Mouse (Mus musculus) heart, adult 18-20 months (tissue): Measurements from ENCODE around the gene Sit1. TPM values are rescaled to one million over a fixed set of nuclear protein-coding genes. Genes with fewer than 3 reads are reported as not detected.
"Not testable (repeated sequence)": the region's sequence is repeated elsewhere in the genome, so short reads cannot be mapped to it uniquely, and the experiment has no call there.

Source experiments
- DNase-seq, 2 experiments: peaks; one replicate each; pipeline ENCODE4 v3.0.0; 2021 to 2022; ENCODE audit warnings: mixed read lengths in 1 of 2
- total RNA-seq, 2 experiments: library from RNA; stranded (reverse); gene quantifications; 2 replicates each; pipeline ENCODE4 v1.2.3; 2021

The Sit1 gene
- total RNA-seq, 2 experiments from 2014 or later: 1.1 TPM; not detected in 1

- DNase-seq: peak; percentile 85 to 88
These were observed 16.1 kb upstream of the Sit1 start, which contains the start of gene Arhgef39 for GRCm38 (mm10) chr4:43499407-43500333. Gene Arhgef39, minus strand, starts transcription at chr4:43499695.

DNA sequence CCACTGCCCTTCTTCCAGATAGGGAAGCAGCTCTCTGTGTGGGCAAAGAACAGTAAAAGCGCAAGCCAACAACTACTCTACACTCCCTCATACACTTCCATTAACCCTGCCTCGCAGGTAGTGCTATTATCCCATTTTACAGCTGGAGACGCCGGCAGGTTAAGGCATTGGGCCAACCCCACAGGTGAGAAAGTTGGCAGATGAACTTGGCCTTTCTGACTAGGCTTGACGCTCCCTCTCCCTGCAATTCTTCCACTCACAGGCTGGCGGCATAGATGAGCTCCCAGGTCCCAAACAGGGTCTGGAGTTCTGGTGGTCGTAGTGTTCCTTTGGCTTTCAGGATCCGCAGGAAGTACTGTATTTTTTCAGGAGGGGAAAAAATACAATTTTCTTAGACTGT lies 15.4 kb upstream of the Sit1 start:
- DNase-seq: no peak

DNA sequence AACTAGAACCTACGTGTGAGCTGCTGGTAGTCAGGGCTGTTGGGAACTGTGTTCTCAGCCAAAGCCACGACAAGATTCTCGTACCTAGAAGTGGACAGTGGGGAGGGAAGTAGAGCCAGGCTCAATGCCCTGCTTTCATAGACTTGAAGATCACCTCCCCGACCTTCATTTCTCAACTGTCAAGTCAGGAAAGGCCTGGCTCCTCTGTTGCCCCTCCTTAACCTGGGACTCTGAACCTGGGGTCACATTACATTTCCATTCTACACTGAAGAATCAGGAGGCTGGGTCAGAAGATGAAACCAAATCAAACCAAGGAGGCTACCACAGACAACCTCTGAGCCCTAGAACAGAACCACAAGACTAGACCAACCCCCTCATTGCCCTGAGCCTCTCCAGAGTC lies 14.4 kb upstream of the Sit1 start:
- no peak for DNase-seq

DNA sequence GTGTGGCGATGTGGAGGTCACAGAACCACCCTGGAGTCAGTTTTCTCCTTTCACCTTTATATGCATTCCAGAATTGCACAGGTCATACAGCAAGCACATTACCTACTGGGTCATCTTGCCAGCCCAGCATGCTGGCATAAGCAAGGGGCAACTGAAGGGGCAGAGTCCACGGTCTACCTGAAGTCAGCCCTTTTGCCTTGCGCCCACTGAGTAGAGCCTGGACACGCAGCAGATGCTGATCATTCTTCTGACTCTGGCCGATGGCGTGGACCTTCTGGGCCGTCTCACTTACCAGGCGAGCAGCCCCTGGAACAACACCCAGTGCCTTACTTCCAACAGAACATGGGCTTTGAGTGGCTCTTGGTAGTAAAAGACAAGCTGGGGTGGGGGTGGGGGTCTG lies 13.9 kb upstream of the Sit1 start:
- no peak for DNase-seq

DNA sequence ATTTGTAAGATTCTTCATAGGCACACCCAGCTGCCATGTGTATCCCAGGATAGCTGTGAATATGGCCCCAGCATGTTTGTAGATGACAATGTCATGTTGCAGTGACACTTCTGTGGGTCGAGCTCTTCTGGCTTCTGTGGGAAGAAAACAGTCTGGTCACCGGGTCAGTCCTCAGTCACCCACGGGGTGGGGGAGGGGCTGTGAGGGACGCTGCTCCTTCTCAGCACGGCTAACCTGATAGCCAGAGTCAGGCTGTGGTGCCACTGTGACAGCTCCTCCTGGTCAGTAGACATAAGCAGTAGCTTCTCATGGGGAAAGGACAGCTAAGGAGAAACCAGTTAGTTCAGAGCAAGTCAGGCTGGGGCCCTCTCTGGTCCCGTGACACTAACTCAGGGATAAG lies 13.1 kb upstream of the Sit1 start:
- no peak for DNase-seq

- DNase-seq: peak in 1 of 2 experiments; percentile 40
These were observed 10.3 kb upstream of the Sit1 start for GRCm38 (mm10) chr4:43493846-43494240.

DNA sequence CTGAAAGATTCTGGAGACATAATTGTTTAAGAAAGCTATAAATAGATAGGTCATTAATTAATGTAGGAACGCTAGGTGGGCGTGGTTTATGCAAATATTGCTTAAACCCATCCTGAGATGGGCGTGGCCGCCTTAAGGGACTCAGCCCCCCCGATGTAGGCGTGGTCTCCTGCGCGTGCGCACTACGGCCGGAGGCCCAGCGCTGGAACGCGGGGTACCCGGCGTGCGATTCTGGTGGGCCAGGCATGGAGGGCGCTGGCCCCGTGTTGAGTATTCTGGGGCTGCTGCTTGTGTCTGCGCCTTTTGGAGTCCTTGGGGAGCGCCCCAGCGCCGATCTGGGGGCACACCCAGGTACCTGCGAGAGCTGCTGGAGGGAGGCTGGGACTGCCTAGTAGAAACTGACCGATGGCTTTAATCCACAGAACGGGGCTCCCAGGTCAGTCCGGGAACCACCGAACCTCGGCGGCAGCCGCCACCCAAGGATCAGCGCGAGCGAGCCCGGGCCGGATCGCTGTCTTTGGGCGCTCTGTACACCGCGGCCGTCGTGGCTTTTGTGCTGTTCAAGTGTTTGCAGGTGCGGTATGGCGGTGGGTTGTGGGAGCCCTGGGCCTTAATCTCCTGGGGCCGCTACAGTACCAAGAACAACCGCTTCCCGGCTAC lies 9.8 kb upstream of the Sit1 start:
- DNase-seq: peak; percentile 97 to 98

GRCm38 (mm10) chr4:43492821-43493185 lies 9.3 kb upstream of the Sit1 start, which contains the start of gene Ccdc107:
Gene Ccdc107, plus strand, starts transcription at chr4:43492900.
- DNase-seq: peak; percentile 89 to 97

DNA sequence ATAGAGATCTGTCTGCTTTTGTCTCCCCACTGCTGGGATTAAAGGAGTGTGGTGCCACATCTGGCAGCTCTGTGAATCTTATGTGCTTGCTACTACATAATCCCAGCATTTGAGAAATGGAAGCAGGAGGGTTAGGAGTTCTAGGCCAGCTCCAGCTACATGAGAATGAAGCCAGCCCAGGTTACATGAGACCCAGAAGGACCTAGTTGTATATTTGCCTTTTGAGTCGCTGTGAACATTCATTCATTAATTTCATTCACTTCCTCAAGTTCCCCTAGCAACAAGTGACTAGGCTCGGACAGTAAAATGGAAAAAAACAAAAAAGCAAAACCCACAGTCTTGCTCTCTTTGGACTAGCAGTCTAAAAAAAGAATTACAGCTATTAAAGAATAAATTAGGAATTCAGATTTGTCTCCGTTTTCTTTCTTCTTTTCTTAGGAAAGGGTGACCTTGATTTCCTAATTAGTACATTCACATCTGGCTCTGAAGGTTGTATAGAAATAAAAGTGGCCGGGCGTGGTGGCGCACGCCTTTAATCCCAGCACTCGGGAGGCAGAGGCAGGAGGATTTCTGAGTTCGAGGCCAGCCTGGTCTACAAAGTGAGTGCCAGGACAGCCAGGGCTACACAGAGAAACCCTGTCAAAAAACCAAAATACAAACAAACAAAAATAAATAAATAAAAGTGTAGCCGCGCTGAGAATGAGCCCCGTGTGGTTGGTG lies 8.7 kb upstream of the Sit1 start:
- DNase-seq: no peak

- DNase-seq: peak; percentile 60 to 63
These were observed 7.3 kb upstream of the Sit1 start for GRCm38 (mm10) chr4:43490801-43491200.

DNA sequence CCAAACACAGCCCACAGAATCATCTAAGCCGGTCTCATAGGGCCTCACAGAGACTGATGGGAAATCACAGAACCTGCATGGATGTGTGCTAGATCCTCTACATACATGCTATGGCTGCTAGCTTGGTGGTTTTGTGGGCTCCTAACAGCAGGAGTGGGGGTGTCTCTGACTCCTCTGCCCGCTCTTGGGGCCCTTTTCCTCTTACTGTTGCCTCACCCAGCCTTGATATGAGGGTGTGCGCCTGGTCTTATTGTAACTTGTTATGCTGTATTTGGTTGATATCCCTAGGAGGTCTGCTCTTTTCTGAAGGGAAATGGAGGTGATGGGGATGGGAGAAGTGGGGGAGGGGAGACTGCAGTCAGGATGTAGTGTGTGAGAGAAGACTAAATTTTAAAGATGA lies 6.1 kb upstream of the Sit1 start:
- no peak for DNase-seq

GRCm38 (mm10) chr4:43485666-43486065 lies 2.1 kb upstream of the Sit1 start:
- DNase-seq: not testable (repeated sequence)

DNA sequence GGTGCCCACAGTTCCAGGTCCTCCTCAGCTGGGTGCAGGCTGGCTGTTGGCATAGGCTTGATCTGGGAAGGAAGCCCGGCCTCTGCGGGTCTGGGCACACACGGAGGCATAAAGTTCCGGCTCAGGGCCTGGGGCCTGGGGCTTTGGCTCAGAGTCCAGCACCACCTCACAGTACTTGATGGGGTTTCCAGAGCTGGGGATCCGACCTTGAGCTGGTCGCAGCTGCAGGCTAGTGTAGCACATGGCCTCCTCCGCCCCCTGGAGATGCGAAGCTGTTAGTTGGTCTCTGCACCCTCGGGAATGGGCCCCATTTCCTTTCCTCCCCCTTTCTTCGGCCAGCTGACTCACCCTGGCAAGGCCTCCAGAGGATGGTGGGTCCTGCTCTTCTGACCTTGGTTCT lies 943 bp downstream of the Sit1 start:
- no peak for DNase-seq

DNA sequence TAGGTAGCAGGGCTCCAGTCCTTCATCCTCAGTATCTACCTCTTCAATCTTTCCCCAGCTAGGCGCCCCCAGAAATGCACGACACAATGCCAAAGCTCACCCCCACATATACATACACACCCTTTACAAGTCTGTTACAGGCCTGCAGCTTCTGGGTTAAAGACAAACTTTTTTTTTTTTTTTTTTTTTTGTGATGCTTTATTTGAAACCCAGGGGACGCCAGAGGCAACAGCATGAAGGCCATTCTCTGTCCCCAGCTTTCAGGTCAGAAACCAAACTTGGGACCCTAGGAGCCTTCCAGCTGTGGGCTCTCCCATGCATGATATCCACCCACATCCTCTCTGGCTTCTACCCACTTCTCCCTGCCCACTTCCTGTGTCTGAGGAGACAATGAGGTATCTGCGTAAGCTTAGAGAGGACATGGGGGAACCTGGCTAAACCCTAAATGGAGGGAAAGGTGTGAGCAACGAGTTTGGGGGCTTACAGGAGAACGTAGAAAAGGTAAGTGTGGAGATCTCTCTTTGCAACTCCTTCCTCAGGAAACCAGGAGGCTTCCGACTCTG lies 1.6 kb downstream of the Sit1 start:
- DNase-seq: no peak

DNA sequence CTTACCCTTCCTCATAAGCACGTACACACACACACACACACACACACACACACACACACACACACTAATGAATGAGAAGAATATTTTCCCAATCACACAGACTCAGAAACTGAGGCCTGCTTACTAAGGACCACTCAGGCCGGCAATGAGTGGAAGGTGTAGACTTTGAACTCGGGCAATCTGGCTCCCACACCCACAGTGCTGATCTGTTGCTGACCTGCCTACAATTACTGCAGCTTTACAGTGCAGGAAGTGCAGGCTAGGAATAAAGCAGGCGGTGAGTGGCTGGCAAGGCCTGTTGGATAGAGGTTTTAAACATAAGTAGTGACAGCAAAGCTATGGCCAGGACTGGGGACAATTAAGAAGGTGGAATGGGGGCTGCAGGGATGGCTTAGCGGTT lies 2.5 kb downstream of the Sit1 start:
- DNase-seq: no peak

GRCm38 (mm10) chr4:43478906-43479832 lies 4.4 kb downstream of the Sit1 start:
- peak; percentile 69 to 88 for DNase-seq

- no peak for DNase-seq
These were observed 5.0 kb downstream of the Sit1 start for GRCm38 (mm10) chr4:43478534-43478858.

DNA sequence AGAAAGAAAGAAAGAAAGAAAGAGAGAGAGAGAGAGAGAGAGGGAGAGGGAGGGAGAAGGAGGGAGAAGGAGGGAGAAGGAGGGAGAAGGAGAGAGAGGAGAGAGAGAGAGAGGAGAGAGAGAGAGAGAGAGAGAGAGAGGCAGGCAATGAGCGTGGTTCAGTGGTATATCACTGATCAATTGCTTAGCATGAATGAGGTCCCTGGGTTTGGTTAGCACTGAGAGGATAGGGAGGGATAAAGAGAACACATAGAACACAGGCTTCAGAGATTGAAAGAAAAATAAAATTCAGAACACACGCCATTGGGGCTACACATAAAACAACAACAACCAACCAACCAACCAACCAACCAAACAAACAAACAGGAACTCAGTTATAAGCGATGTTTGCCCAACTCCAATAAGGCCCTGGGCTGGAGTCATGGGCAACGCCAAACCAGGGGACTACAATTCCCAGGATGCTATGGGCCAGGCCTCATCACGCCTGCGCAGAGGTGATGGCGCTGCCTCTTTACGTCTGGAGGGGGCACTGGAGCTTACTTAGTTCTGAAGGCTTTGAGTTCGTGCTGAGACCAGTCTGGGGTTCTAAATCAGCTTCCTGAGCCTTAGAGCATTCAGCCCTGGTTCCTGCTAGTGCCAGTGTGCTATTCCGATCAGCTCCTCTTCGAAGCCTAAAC lies 5.5 kb downstream of the Sit1 start:
- DNase-seq: peak; percentile 93 to 94

GRCm38 (mm10) chr4:43476604-43477003 lies 6.9 kb downstream of the Sit1 start:
- DNase-seq: no peak

- no peak for DNase-seq
These were observed 9.9 kb downstream of the Sit1 start for GRCm38 (mm10) chr4:43473636-43474035.

DNA sequence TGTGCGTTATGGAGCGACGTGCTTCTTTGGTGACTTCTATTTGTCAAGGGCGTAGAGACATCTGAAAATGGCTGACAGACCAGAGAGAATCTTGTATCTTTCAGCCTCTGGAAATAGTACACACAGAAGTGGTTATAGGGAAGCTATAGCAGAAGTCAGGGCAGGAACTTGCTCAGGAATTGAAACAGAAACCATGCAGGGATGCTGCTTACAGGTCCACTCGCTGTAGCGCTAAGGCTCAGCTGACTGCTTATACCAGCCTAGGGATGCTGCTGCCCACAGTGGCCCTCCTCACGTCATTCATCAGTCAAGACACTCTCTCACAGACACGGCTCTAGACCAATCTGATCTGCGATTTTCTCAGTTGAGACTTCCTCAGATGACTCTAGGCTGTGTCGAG lies 13.2 kb downstream of the Sit1 start:
- no peak for DNase-seq
